In the genomic region with DNA sequence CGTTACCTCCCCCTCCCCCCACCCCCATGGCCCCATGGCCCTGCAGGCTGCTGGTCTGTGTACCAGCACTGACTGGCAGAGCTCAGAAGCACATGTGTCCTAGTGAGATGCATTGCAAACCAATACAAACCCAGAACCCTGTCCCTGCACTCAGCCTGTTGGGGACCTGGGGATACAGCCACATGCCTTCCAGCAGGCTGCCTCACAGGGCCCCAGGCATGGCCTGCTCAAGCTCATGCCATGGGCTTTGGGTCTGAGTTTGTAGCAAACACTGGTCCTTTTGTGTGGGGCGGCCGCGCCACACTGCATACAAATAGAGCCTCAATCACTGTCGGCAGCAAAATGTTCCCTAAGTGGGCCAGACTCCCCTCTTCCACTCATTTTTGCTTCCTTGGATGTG, we compare ENCODE assay signal across 15 mouse cellular contexts. TPM values are rescaled to one million over a fixed set of nuclear protein-coding genes. Genes with fewer than 3 reads are reported as not detected.
DNase-seq lines count a peak whose midpoint lies in the region; ATAC-seq and TF ChIP-seq lines count a peak whose summit lies in the region.
"Had no signal": no experiment of that assay in that cellular context is flagged by ENCODE, and none has a peak within 500 bp of the region (broad histone marks: within the 10 kb centered on the region; RNA-seq: fewer than 3 reads in every experiment).

No protein-coding gene starts in this region.

- H3K9ac ChIP-seq in hindbrain, embryonic 12.5 days, result no peak overlapping the region
- no peak overlapping the region for H3K9ac ChIP-seq in midbrain, embryonic 15.5 days
- H3K9ac ChIP-seq: embryonic facial prominence, embryonic 13.5 days; heart, embryonic 13.5 days had no signal

- peaks cover 35% of the 10 kb centered on the region for H3K27me3 ChIP-seq in embryonic facial prominence, embryonic 10.5 days (replicated peaks; ENCODE audit: low read depth, poor library complexity, severe bottlenecking)
- H3K27me3 ChIP-seq in hindbrain, embryonic 12.5 days, result no peaks in the 10 kb centered on the region
- no peaks in the 10 kb centered on the region for H3K27me3 ChIP-seq in midbrain, embryonic 15.5 days (replicated peaks)

- no peak overlapping the region for H3K4me3 ChIP-seq in left cerebral cortex, adult 2 months
- H3K4me3 ChIP-seq in embryonic facial prominence, embryonic 10.5 days, result no peak overlapping the region
- H3K4me3 ChIP-seq in hindbrain, embryonic 12.5 days, result no peak overlapping the region
- no peak overlapping the region for H3K4me3 ChIP-seq in midbrain, embryonic 15.5 days
- H3K4me3 ChIP-seq in gastrocnemius, adult 2 months, result no peak overlapping the region
- H3K4me3 ChIP-seq: embryonic facial prominence, embryonic 13.5 days; heart, embryonic 13.5 days had no signal

- 54% methylated on average over 5 of the region's 5 CpGs for WGBS in embryonic facial prominence, embryonic 10.5 days
- WGBS in hindbrain, embryonic 12.5 days, result 32% methylated on average over 5 of the region's 5 CpGs
- WGBS in midbrain, embryonic 15.5 days, result 35% methylated on average over 5 of the region's 5 CpGs

- no peaks in the 10 kb centered on the region for H3K9me3 ChIP-seq in embryonic facial prominence, embryonic 10.5 days
- no peaks in the 10 kb centered on the region for H3K9me3 ChIP-seq in hindbrain, embryonic 12.5 days (replicated peaks)
- no peaks in the 10 kb centered on the region for H3K9me3 ChIP-seq in midbrain, embryonic 15.5 days
- H3K9me3 ChIP-seq: embryonic facial prominence, embryonic 13.5 days; heart, embryonic 13.5 days had no signal

- ATAC-seq in hindbrain, embryonic 12.5 days (ENCODE audit: low FRiP score), result peak; percentile 70
- peak; percentile 64 for ATAC-seq in midbrain, embryonic 15.5 days (replicated peaks)
- ATAC-seq: inflammation-experienced regulatory T-cells, adult 6 months had no signal

- no peak overlapping the region for H3K4me2 ChIP-seq in hindbrain, embryonic 12.5 days (replicated peaks)
- no peak overlapping the region for H3K4me2 ChIP-seq in midbrain, embryonic 15.5 days
- H3K4me2 ChIP-seq: embryonic facial prominence, embryonic 13.5 days; heart, embryonic 13.5 days had no signal

- peak overlapping the region; percentile 50; the same call in 1 of the 2 replicates for H3K27ac ChIP-seq in left cerebral cortex, adult 2 months
- peak overlapping the region; percentile 57 for H3K27ac ChIP-seq in embryonic facial prominence, embryonic 10.5 days (replicated peaks)
- peak overlapping the region; percentile 84 for H3K27ac ChIP-seq in hindbrain, embryonic 12.5 days
- H3K27ac ChIP-seq in midbrain, embryonic 15.5 days, result peak overlapping the region; percentile 50
- H3K27ac ChIP-seq in gastrocnemius, adult 2 months, result no peak overlapping the region
- H3K27ac ChIP-seq: embryonic facial prominence, embryonic 13.5 days; heart, embryonic 13.5 days; macrophage had no signal

- H3K36me3 ChIP-seq in embryonic facial prominence, embryonic 10.5 days (replicated peaks), result no peaks in the 10 kb centered on the region
- H3K36me3 ChIP-seq in hindbrain, embryonic 12.5 days, result no peaks in the 10 kb centered on the region
- H3K36me3 ChIP-seq in midbrain, embryonic 15.5 days (replicated peaks), result no peaks in the 10 kb centered on the region
- H3K36me3 ChIP-seq: embryonic facial prominence, embryonic 13.5 days; heart, embryonic 13.5 days had no signal

- DNase-seq in left cerebral cortex, adult 2 months (ENCODE audit: extremely low spot score in 1 of 2, low spot score in 2 of 2), result no peak
- no peak for DNase-seq in left cerebral cortex, postnatal 36 days (ENCODE audit: low spot score in 2 of 2)
- DNase-seq in embryonic facial prominence, embryonic 10.5 days (ENCODE audit: low spot score), result no peak
- DNase-seq in lung, adult 18-20 months, result no peak
- no peak for DNase-seq in heart, adult 18-20 months
- DNase-seq in gastrocnemius, adult 2 months, result no peak
- DNase-seq: adrenal gland, postnatal 36 days; kidney, postnatal 25 days; thymus, postnatal 25 days had no signal

- TF ChIP-seq CTCF in left cerebral cortex, adult 2 months (IDR thresholded peaks at IDR 0.05), result no peak
- no peak for TF ChIP-seq CTCF in gastrocnemius, adult 2 months (IDR thresholded peaks at IDR 0.05)

- peaks cover 59% of the 10 kb centered on the region for H3K4me1 ChIP-seq in embryonic facial prominence, embryonic 10.5 days
- H3K4me1 ChIP-seq in hindbrain, embryonic 12.5 days, result peaks cover 71% of the 10 kb centered on the region
- H3K4me1 ChIP-seq in midbrain, embryonic 15.5 days, result peaks cover 61% of the 10 kb centered on the region

- intact Hi-C loops in left cerebral cortex, adult 2 months (cut with DNase I), result no loop called here
- intact Hi-C loops in left cerebral cortex, postnatal 36 days (cut with DNase I), result no loop called here
- intact Hi-C loops in gastrocnemius, adult 2 months (cut with DNase I), result no loop called here

RNA-seq across cellular contexts. Expression of a gene that starts 28.2 kb away (rescaled TPM):
- 10 to 100 TPM; 68.8 to 75.2 TPM for total RNA-seq in left cerebral cortex, adult 2 months (2021)
- total RNA-seq in left cerebral cortex, postnatal 36 days (2021), result 100 to 1,000 TPM in 1 of 2 experiments, 10 to 100 TPM in 1; 80.4 to 103 TPM
- polyA plus RNA-seq in embryonic facial prominence, embryonic 10.5 days (2016; fragmentation: Nextera tagmentation; extraction: Ambion mirVana), result 2.0 and 2.2 TPM in 2 replicates
- 14.7 and 15.0 TPM in 2 replicates for polyA plus RNA-seq in hindbrain, embryonic 12.5 days (2016; fragmentation: Nextera tagmentation; extraction: Ambion mirVana)
- 93.1 and 96.3 TPM in 2 replicates for polyA plus RNA-seq in midbrain, embryonic 15.5 days (2015; fragmentation: Nextera tagmentation; extraction: Ambion mirVana)
- under 1 TPM; 0.17 to 0.33 TPM for total RNA-seq in heart, adult 18-20 months (2021)
- under 1 TPM in 1 of 2 experiments, not detected in 1; 0.22 TPM for total RNA-seq in gastrocnemius, adult 2 months (2021)
- polyA plus RNA-seq: inflammation-experienced regulatory T-cells, adult 6 months; macrophage had no signal

Comparison
In these comparisons a context has a peak if more than half of its experiments do, and no peak if none do; other contexts are left out.
1. RNA of a gene that starts 28.2 kb away (total RNA-seq): 80.4 to 103 TPM in left cerebral cortex, postnatal 36 days and 68.8 to 75.2 TPM in left cerebral cortex, adult 2 months; 0.17 to 0.33 TPM in heart, adult 18-20 months and 0.22 TPM in gastrocnemius, adult 2 months; every median in the first group is over 10 times any median in the second.